Mouse (Mus musculus) testis, postnatal 10 days (tissue): ENCODE data around the gene Schip1.

Source experiments
- DNase-seq: peaks from one replicate; pipeline ENCODE4 v3.0.0; 2021; ENCODE audit warnings: low spot score

Gene Schip1

GRCm38 (mm10) chr3:68674721-68675120, 610.1 kb downstream of the Schip1 start:
- DNase-seq = no peak

- DNase-seq = no peak
Observed at GRCm38 (mm10) chr3:68675216-68675835, 610.7 kb downstream of the Schip1 start.
